8 mouse cellular contexts compared by ENCODE assay signal in genomic region chr9:78024823-78025222, GRCm38 (mm10). TPM values are rescaled to one million over a fixed set of nuclear protein-coding genes. Genes with fewer than 3 reads are reported as not detected.
DNase-seq lines count a peak whose midpoint lies in the region; ATAC-seq and TF ChIP-seq lines count a peak whose summit lies in the region.

No protein-coding gene starts in this region.

- H3K9me3 ChIP-seq in intestine, embryonic 14.5 days (ENCODE audit: control insufficient read depth, low read length) = no peaks in the 10 kb centered on the region
- no peaks in the 10 kb centered on the region for H3K9me3 ChIP-seq in intestine, embryonic 16.5 days (ENCODE audit: control insufficient read depth, low read length)
- no peaks in the 10 kb centered on the region for H3K9me3 ChIP-seq in forebrain, embryonic 10.5 days
- H3K9me3 ChIP-seq in hindbrain, postnatal 0 days (ENCODE audit: low read length) = no peaks in the 10 kb centered on the region
- H3K9me3 ChIP-seq in midbrain, embryonic 13.5 days = no peaks in the 10 kb centered on the region

- ATAC-seq in intestine, embryonic 14.5 days (replicated peaks; ENCODE audit: low FRiP score, low TSS enrichment, low read depth) = no peak
- ATAC-seq in intestine, embryonic 16.5 days = no peak
- peak; percentile 70 for ATAC-seq in hindbrain, postnatal 0 days
- ATAC-seq in midbrain, embryonic 13.5 days = peak; percentile 80

- H3K36me3 ChIP-seq in intestine, embryonic 14.5 days (ENCODE audit: control insufficient read depth, insufficient read depth, low read length) = no peaks in the 10 kb centered on the region
- no peaks in the 10 kb centered on the region for H3K36me3 ChIP-seq in intestine, embryonic 16.5 days (ENCODE audit: control insufficient read depth, insufficient read depth, low read length)
- H3K36me3 ChIP-seq in forebrain, embryonic 10.5 days (replicated peaks) = no peaks in the 10 kb centered on the region
- no peaks in the 10 kb centered on the region for H3K36me3 ChIP-seq in hindbrain, postnatal 0 days (ENCODE audit: insufficient read depth, low read length)
- H3K36me3 ChIP-seq in midbrain, embryonic 13.5 days = no peaks in the 10 kb centered on the region

- 17% methylated on average over 3 of the region's 3 CpGs for WGBS in intestine, embryonic 14.5 days
- WGBS in intestine, embryonic 16.5 days = 15% methylated on average over 3 of the region's 3 CpGs
- WGBS in bone marrow, adult 2 months = 14% methylated on average over 3 of the region's 3 CpGs
- 17% methylated on average over 3 of the region's 3 CpGs for WGBS in forebrain, embryonic 10.5 days
- 15% methylated on average over 3 of the region's 3 CpGs for WGBS in hindbrain, postnatal 0 days
- WGBS in midbrain, embryonic 13.5 days = 19% methylated on average over 3 of the region's 3 CpGs

- TF ChIP-seq POLR2A in bone marrow, adult 2 months (IDR thresholded peaks at IDR 0.05; ENCODE audit: borderline replicate concordance, control insufficient read depth, low read depth, low read length) = no peak

- peaks cover 11% of the 10 kb centered on the region for H3K4me1 ChIP-seq in intestine, embryonic 14.5 days (replicated peaks; ENCODE audit: control insufficient read depth, insufficient read depth, low read length)
- peaks cover 22% of the 10 kb centered on the region for H3K4me1 ChIP-seq in intestine, embryonic 16.5 days (ENCODE audit: control insufficient read depth, insufficient read depth, low read length)
- no peaks in the 10 kb centered on the region; the same call in 1 of the 2 replicates for H3K4me1 ChIP-seq in bone marrow, adult 2 months (ENCODE audit: control insufficient read depth, insufficient read depth, low read length)
- H3K4me1 ChIP-seq in forebrain, embryonic 10.5 days = peaks cover 22% of the 10 kb centered on the region
- no peaks in the 10 kb centered on the region for H3K4me1 ChIP-seq in hindbrain, postnatal 0 days (ENCODE audit: insufficient read depth, low read length)
- H3K4me1 ChIP-seq in midbrain, embryonic 13.5 days (replicated peaks) = peaks cover 5% of the 10 kb centered on the region

- DNase-seq in intestine, embryonic 14.5 days (ENCODE audit: low spot score) = peak; percentile 86
- DNase-seq in forebrain, embryonic 10.5 days (ENCODE audit: extremely low spot score, low spot score) = peak; percentile 59
- peak; percentile 76 for DNase-seq in hindbrain, postnatal 0 days (ENCODE audit: low spot score)
- peak; percentile 53 to 71 for DNase-seq in left cerebral cortex, adult 18-20 months (ENCODE audit: low spot score in 2 of 2)
- DNase-seq in spleen, postnatal 36 days (ENCODE audit: low spot score in 2 of 2) = peak; percentile 20 to 36

- TF ChIP-seq CTCF in bone marrow, adult 2 months (IDR thresholded peaks at IDR 0.05; ENCODE audit: control insufficient read depth, insufficient read depth, low read length) = peak; percentile 60
- TF ChIP-seq CTCF in hindbrain, postnatal 0 days (IDR thresholded peaks at IDR 0.05; ENCODE audit: low read depth) = peak; percentile 93

- H3K27ac ChIP-seq in intestine, embryonic 14.5 days (ENCODE audit: low read depth) = no peak overlapping the region
- no peak overlapping the region for H3K27ac ChIP-seq in intestine, embryonic 16.5 days (ENCODE audit: low read length)
- H3K27ac ChIP-seq in bone marrow, adult 2 months (ENCODE audit: control insufficient read depth, insufficient read depth, low read depth, low read length, poor library complexity) = no peak overlapping the region
- H3K27ac ChIP-seq in forebrain, embryonic 10.5 days = no peak overlapping the region
- no peak overlapping the region for H3K27ac ChIP-seq in hindbrain, postnatal 0 days
- H3K27ac ChIP-seq in midbrain, embryonic 13.5 days = no peak overlapping the region

- no peaks in the 10 kb centered on the region for H3K27me3 ChIP-seq in intestine, embryonic 14.5 days (replicated peaks; ENCODE audit: control insufficient read depth, insufficient read depth, low read length)
- H3K27me3 ChIP-seq in intestine, embryonic 16.5 days (replicated peaks; ENCODE audit: control insufficient read depth, insufficient read depth, low read length) = no peaks in the 10 kb centered on the region
- no peaks in the 10 kb centered on the region for H3K27me3 ChIP-seq in forebrain, embryonic 10.5 days (ENCODE audit: poor library complexity, severe bottlenecking)
- H3K27me3 ChIP-seq in hindbrain, postnatal 0 days (ENCODE audit: insufficient read depth, low read length) = no peaks in the 10 kb centered on the region
- H3K27me3 ChIP-seq in midbrain, embryonic 13.5 days = no peaks in the 10 kb centered on the region

- H3K4me2 ChIP-seq in intestine, embryonic 14.5 days (ENCODE audit: low read length) = no peak overlapping the region
- H3K4me2 ChIP-seq in intestine, embryonic 16.5 days (ENCODE audit: low read depth, low read length) = no peak overlapping the region
- H3K4me2 ChIP-seq in hindbrain, postnatal 0 days (ENCODE audit: low read depth, low read length) = no peak overlapping the region
- no peak overlapping the region for H3K4me2 ChIP-seq in midbrain, embryonic 13.5 days (replicated peaks)

- no peak overlapping the region for H3K9ac ChIP-seq in intestine, embryonic 14.5 days (ENCODE audit: low read length)
- no peak overlapping the region for H3K9ac ChIP-seq in intestine, embryonic 16.5 days (ENCODE audit: low read depth, low read length)
- H3K9ac ChIP-seq in hindbrain, postnatal 0 days (replicated peaks; ENCODE audit: low read length) = no peak overlapping the region
- H3K9ac ChIP-seq in midbrain, embryonic 13.5 days (replicated peaks) = no peak overlapping the region

- H3K4me3 ChIP-seq in intestine, embryonic 14.5 days (ENCODE audit: low read depth, low read length) = no peak overlapping the region
- no peak overlapping the region for H3K4me3 ChIP-seq in intestine, embryonic 16.5 days (ENCODE audit: low read length)
- no peak overlapping the region for H3K4me3 ChIP-seq in bone marrow, adult 2 months (replicated peaks; ENCODE audit: control insufficient read depth, low read depth, low read length)
- no peak overlapping the region for H3K4me3 ChIP-seq in forebrain, embryonic 10.5 days
- no peak overlapping the region for H3K4me3 ChIP-seq in hindbrain, postnatal 0 days (ENCODE audit: low read length)
- H3K4me3 ChIP-seq in midbrain, embryonic 13.5 days (replicated peaks) = no peak overlapping the region

RNA-seq across cellular contexts. Expression of gene Gcm1, which starts 26.9 kb away (rescaled TPM):
- polyA plus RNA-seq in intestine, embryonic 14.5 days (2014; fragmentation: Nextera tagmentation; extraction: Ambion mirVana) = not detected in 2 replicates
- not detected in 2 replicates for polyA plus RNA-seq in intestine, embryonic 16.5 days (2015; fragmentation: Nextera tagmentation; extraction: Ambion mirVana)
- polyA plus RNA-seq in bone marrow, adult 2 months (2011; ENCODE audit: insufficient read depth, insufficient read length, low replicate concordance, missing spikeins) = not detected in 2 replicates
- 0.10 TPM in 1 of 2 replicates, not detected in the other for polyA plus RNA-seq in forebrain, embryonic 10.5 days (2016; fragmentation: Nextera tagmentation; extraction: Ambion mirVana)
- 0.10 TPM in 1 of 2 replicates, not detected in the other for total RNA-seq in hindbrain, postnatal 0 days (2014; rRNA removed)
- polyA plus RNA-seq in hindbrain, postnatal 0 days (2015; fragmentation: Nextera tagmentation; extraction: Ambion mirVana) = 0.09 and 0.11 TPM in 2 replicates
- not detected for total RNA-seq in left cerebral cortex, adult 18-20 months (2021)
- polyA plus RNA-seq in midbrain, embryonic 13.5 days (2015; fragmentation: Nextera tagmentation; extraction: Ambion mirVana) = 0.07 TPM in 1 of 2 replicates, not detected in the other

Comparison
In these comparisons a context has a peak if more than half of its experiments do, and no peak if none do; other contexts are left out.
1. ATAC-seq: peak in hindbrain, postnatal 0 days (single experiment) and midbrain, embryonic 13.5 days (single experiment); none in intestine, embryonic 14.5 days (single experiment) and intestine, embryonic 16.5 days (single experiment).
2. DNase-seq: peak in every context shown above with its lines; median percentile 86 in intestine, embryonic 14.5 days; 76 in hindbrain, postnatal 0 days; 62 in left cerebral cortex, adult 18-20 months; 59 in forebrain, embryonic 10.5 days; 28 in spleen, postnatal 36 days.